Mouse (Mus musculus): ENCODE data around the gene Phf1.

The Phf1 gene

DNA sequence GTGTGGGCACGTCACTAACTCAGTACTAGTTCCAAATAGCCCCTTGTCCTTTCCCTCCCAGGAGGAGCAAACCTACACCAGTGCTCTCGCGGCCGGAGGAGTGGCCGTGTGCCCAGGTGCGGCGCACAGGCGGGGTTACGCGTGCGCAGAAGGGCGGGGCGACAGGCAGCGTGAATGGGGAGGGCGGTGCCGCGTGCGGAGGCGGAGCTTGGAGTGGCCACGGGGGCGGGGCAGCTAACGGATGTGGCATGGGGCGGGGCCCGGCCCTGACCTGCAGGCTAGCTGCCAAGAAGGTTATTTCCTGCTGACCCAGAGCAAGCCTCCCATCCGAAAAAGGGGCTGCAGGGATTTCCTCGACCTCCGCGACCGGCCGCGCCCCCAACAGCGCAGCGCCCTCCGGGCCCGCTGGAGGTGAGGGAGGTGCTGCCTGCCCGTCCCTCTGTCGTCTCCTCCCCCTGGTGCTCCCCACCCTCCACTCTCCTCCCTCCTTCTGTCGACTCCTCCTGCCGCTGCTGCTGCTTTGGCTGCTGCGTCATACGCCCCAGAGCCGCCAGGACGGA, at the start of gene Phf1:
Gene Phf1, plus strand, starts transcription at position 214 of the 560 bp plus-strand sequence.
- Histone ChIP-seq H3K4me3 (replicated peaks; ENCODE audit: low read length) (peak within 1 kb of the TSS; percentile 81), H3K9me3 (ENCODE audit: low read length) (no peaks in the 10 kb centered on the region), H3K4me1 (replicated peaks; ENCODE audit: low read depth, low read length) (peaks cover 69% of the 10 kb centered on the region), H3K27me3 (ENCODE audit: insufficient read depth, low read length) (no peaks in the 10 kb centered on the region), H3K36me3 (ENCODE audit: insufficient read depth, low read length) (peaks cover 92% of the 10 kb centered on the region)
- TF ChIP-seq POU5F1 (IDR thresholded peaks at IDR 0.05; ENCODE audit: borderline replicate concordance, low read length) (no peak), CTCF (conservative IDR thresholded peaks at IDR 0.05; ENCODE audit: low read length) (no peak), NANOG (IDR thresholded peaks at IDR 0.05; ENCODE audit: borderline replicate concordance, low read length) (no peak)

- TF ChIP-seq NANOG (IDR thresholded peaks at IDR 0.05; ENCODE audit: borderline replicate concordance, low read length) = no peak
- Histone ChIP-seq H3K36me3 (ENCODE audit: insufficient read depth, low read length) (no peaks in the 10 kb centered on the region), H3K4me3 (replicated peaks; ENCODE audit: low read length) (no peak overlapping the region), H3K9me3 (ENCODE audit: low read length) (peaks cover 3% of the 10 kb centered on the region; the same call in 1 of the 2 replicates), H3K27me3 (ENCODE audit: insufficient read depth, low read length) (peaks cover 50% of the 10 kb centered on the region), H3K4me1 (replicated peaks; ENCODE audit: low read depth, low read length) (peaks cover 23% of the 10 kb centered on the region)
These were observed 49.3 kb upstream of the Phf1 start for GRCm38 (mm10) chr17:26883585-26883984.

DNA sequence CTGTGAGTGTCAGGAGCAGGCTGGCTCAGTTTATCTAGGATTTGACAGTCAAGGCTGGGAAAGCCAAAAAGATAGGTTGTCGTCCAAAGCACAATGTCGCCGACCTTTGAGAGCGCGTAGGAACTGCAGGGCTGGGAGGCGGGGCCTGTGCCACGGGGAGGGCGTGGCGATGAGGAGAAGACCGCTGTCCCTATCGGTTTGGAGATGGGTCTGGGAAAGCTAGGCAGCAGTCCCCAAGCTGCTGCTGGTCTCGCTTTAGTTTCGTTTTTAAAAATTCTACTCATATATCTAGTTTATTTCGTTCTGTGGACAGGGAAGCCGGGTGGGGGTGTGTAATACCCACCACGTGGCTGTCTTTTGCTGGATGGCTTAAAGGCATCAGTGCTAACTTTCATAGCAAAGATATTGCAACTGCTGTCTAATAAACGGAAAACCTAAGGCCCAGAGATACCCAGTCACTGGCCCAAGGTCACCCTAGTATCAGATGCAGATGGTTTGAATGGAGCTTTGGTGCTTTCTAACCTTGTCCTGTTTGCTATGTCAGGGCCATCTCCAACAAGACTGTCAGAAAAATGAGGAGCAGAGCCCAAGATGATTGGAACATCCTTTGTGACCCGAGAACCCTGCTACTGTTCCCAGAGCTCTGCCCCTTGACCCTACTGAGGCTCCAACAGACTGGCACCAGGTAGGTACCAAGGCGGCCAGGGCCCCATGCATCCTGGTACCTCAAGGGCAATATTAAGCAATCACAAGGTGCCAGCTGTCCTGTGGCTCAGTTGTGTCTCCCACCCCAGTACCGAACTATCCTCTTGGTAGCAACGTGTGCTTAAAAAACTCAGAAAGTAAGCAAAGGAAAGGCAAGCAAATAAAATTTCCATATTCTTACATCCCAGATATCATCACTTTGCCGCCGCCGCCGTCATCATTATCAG, 47.6 kb upstream of the Phf1 start:
- Histone ChIP-seq H3K36me3 (ENCODE audit: insufficient read depth, low read length) (no peaks in the 10 kb centered on the region), H3K9me3 (ENCODE audit: low read length) (peaks cover 3% of the 10 kb centered on the region; the same call in 1 of the 2 replicates), H3K4me3 (replicated peaks; ENCODE audit: low read length) (peak overlapping the region; percentile 57), H3K4me1 (replicated peaks; ENCODE audit: low read depth, low read length) (peaks cover 23% of the 10 kb centered on the region), H3K27me3 (ENCODE audit: insufficient read depth, low read length) (peaks cover 55% of the 10 kb centered on the region)
- no peak; the same call in none of the 2 replicates for TF ChIP-seq CTCF (conservative IDR thresholded peaks at IDR 0.05; ENCODE audit: low read length)
- no peak for TF ChIP-seq POU5F1 (IDR thresholded peaks at IDR 0.05; ENCODE audit: borderline replicate concordance, low read length)
- TF ChIP-seq NANOG (IDR thresholded peaks at IDR 0.05; ENCODE audit: borderline replicate concordance, low read length) = no peak

GRCm38 (mm10) chr17:26886047-26886749, 46.7 kb upstream of the Phf1 start:
- H3K4me3 ChIP-seq (replicated peaks; ENCODE audit: low read length) = peak overlapping the region; percentile 57
- H3K27me3 ChIP-seq (ENCODE audit: insufficient read depth, low read length) = peaks cover 58% of the 10 kb centered on the region
- no peak for TF ChIP-seq POU5F1 (IDR thresholded peaks at IDR 0.05; ENCODE audit: borderline replicate concordance, low read length)
- TF ChIP-seq CTCF (conservative IDR thresholded peaks at IDR 0.05; ENCODE audit: low read length) = peak; percentile 91
- no peak for TF ChIP-seq NANOG (IDR thresholded peaks at IDR 0.05; ENCODE audit: borderline replicate concordance, low read length)
- no peaks in the 10 kb centered on the region for H3K36me3 ChIP-seq (ENCODE audit: insufficient read depth, low read length)
- H3K9me3 ChIP-seq (ENCODE audit: low read length) = no peaks in the 10 kb centered on the region
- peaks cover 23% of the 10 kb centered on the region for H3K4me1 ChIP-seq (replicated peaks; ENCODE audit: low read depth, low read length)

DNA sequence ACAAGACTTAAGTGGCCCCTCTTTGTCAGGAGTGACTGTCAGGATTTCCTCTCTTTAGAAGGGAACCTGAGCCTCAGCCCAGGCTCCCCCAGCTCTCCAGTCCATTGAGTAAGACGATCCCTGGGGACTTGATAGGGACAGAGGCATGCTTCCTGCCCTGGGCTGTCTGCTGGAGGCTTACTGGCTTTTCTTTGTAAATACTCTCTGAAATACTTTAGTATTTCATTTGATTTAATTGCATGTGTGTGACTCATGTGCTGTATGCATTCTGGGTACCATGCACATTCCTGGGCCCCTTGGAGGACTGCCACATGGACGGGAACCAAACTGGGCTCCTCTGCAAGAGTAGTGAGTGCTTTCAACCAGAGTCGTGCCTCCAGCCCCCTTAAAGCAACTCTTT, 44.9 kb upstream of the Phf1 start:
- TF ChIP-seq CTCF (conservative IDR thresholded peaks at IDR 0.05; ENCODE audit: low read length) (no peak), NANOG (IDR thresholded peaks at IDR 0.05; ENCODE audit: borderline replicate concordance, low read length) (no peak), POU5F1 (IDR thresholded peaks at IDR 0.05; ENCODE audit: borderline replicate concordance, low read length) (no peak)
- peaks cover 23% of the 10 kb centered on the region for H3K4me1 ChIP-seq (replicated peaks; ENCODE audit: low read depth, low read length)
- no peak overlapping the region for H3K4me3 ChIP-seq (replicated peaks; ENCODE audit: low read length)
- H3K9me3 ChIP-seq (ENCODE audit: low read length) = no peaks in the 10 kb centered on the region
- peaks cover 62% of the 10 kb centered on the region for H3K27me3 ChIP-seq (ENCODE audit: insufficient read depth, low read length)
- no peaks in the 10 kb centered on the region for H3K36me3 ChIP-seq (ENCODE audit: insufficient read depth, low read length)

DNA sequence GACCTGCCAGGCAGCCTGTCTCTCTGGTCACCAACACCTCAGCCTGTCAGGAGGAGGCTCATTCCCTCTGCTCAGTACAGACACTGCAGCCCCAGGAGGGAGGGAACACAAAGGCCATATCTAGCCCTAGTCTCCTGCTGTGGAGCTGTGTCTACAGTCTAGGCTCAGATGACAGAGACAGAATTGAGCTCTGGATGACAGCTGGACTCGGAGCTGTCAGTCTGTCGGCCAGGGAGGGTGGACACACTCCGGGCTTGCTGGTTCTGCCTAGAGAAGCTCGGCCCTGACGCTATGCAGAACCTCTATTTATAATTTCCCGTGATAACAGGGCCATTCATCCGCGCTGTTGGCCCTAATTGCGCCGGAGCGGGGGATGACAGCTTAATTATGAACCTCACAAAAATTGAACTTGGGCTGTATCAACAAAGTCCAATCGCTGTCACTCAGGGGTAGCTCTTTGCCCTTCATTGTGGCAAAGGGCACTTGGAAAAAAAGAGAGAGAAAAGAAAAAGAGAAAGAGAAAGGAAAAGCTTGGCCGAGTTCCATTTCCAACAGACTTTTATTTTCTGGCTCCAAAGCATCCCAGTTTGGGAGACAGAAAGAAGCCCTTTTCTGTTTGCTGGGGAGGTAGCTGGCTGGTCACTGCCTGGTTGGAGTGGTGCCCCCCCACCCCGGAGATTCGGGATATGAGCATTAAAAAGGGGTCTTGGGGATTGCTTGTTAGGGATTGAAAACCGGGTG, 40.0 kb upstream of the Phf1 start:
- peaks cover 43% of the 10 kb centered on the region for H3K27me3 ChIP-seq (ENCODE audit: insufficient read depth, low read length)
- H3K36me3 ChIP-seq (ENCODE audit: insufficient read depth, low read length) = no peaks in the 10 kb centered on the region
- no peak overlapping the region for H3K4me3 ChIP-seq (replicated peaks; ENCODE audit: low read length)
- TF ChIP-seq CTCF (conservative IDR thresholded peaks at IDR 0.05; ENCODE audit: low read length) (no peak), POU5F1 (IDR thresholded peaks at IDR 0.05; ENCODE audit: borderline replicate concordance, low read length) (no peak), NANOG (IDR thresholded peaks at IDR 0.05; ENCODE audit: borderline replicate concordance, low read length) (no peak)
- H3K9me3 ChIP-seq (ENCODE audit: low read length) = peaks cover 7% of the 10 kb centered on the region; the same call in 1 of the 2 replicates
- H3K4me1 ChIP-seq (replicated peaks; ENCODE audit: low read depth, low read length) = peaks cover 8% of the 10 kb centered on the region

- Histone ChIP-seq H3K36me3 (ENCODE audit: insufficient read depth, low read length) (no peaks in the 10 kb centered on the region), H3K9me3 (ENCODE audit: low read length) (peaks cover 7% of the 10 kb centered on the region; the same call in 1 of the 2 replicates), H3K4me3 (replicated peaks; ENCODE audit: low read length) (no peak overlapping the region), H3K27me3 (ENCODE audit: insufficient read depth, low read length) (peaks cover 36% of the 10 kb centered on the region), H3K4me1 (replicated peaks; ENCODE audit: low read depth, low read length) (peaks cover 8% of the 10 kb centered on the region)
- TF ChIP-seq CTCF (conservative IDR thresholded peaks at IDR 0.05; ENCODE audit: low read length) = no peak
- no peak for TF ChIP-seq POU5F1 (IDR thresholded peaks at IDR 0.05; ENCODE audit: borderline replicate concordance, low read length)
- TF ChIP-seq NANOG (IDR thresholded peaks at IDR 0.05; ENCODE audit: borderline replicate concordance, low read length) = no peak
These were observed 39.4 kb upstream of the Phf1 start for GRCm38 (mm10) chr17:26893492-26893891.

Measured in E14TG2a.4 (cell line).